Mouse (Mus musculus) small intestine, adult 2 months (tissue): ENCODE measurements around the gene Chrna9. TPM values are rescaled to one million over a fixed set of nuclear protein-coding genes. Genes with fewer than 3 reads are reported as not detected.

Source experiments
- H3K27ac ChIP-seq: fragments of 200-500 bp; 2 replicates; pipeline ENCODE4 v1.5.1; 2012; ENCODE audit warnings: low read depth, low read length, control low read depth, inconsistent platforms; ENCODE audit not compliant: insufficient read depth
- H3K27me3 ChIP-seq: fragments of 200-500 bp; 2 replicates; pipeline ENCODE4 v1.6.1; 2012; ENCODE audit warnings: mild to moderate bottlenecking, moderate library complexity, low read length, inconsistent platforms; ENCODE audit not compliant: control insufficient read depth, insufficient read depth
- H3K36me3 ChIP-seq: fragments of 200-500 bp; 2 replicates; pipeline ENCODE4 v1.6.1; 2012; ENCODE audit warnings: mild to moderate bottlenecking, low read length, control low read depth, inconsistent platforms; ENCODE audit not compliant: control insufficient read depth, insufficient read depth
- H3K4me1 ChIP-seq: fragments of 200-500 bp; 2 replicates; pipeline ENCODE4 v1.6.1; 2012; ENCODE audit warnings: low read length, inconsistent platforms, mixed read lengths; ENCODE audit not compliant: control insufficient read depth, insufficient read depth, insufficient read length
- H3K4me3 ChIP-seq: fragments of 200-500 bp; 2 replicates; pipeline ENCODE4 v1.5.1; 2012; ENCODE audit warnings: low read depth, mild to moderate bottlenecking, control low read depth, inconsistent platforms, low read length, moderate library complexity
- CTCF ChIP-seq: fragments of 200-500 bp; IDR thresholded peaks from 2 replicates; pipeline ENCODE4 v1.5.1; 2012; ENCODE audit warnings: low read depth, mild to moderate bottlenecking, control low read depth, inconsistent platforms, low read length, moderate library complexity, mixed read lengths; ENCODE audit not compliant: insufficient replicate concordance, insufficient read length; ENCODE audit errors: extremely low read depth
- POLR2A ChIP-seq: fragments of 200-500 bp; IDR thresholded peaks from 2 replicates; pipeline ENCODE4 v1.6.1; 2012; ENCODE audit warnings: low read depth, mild to moderate bottlenecking, control low read depth, inconsistent platforms, low read length, moderate library complexity
- WGBS: fragments of 180-500 bp; shearing (Covaris S2); methylation state at CpG from one replicate; pipeline ENCODE4 v1.1.7; 2018; 5-methylcytosine and 5-hydroxymethylcytosine counted together
- polyA plus RNA-seq: library from polyadenylated mRNA; depleted of rRNA; stranded (reverse); fragments of >200 nt; gene quantifications from 2 replicates; pipeline ENCODE4 v1.2.3, GENCODE M21; 2012

The Chrna9 gene
- polyA plus RNA-seq, 1 experiment: not detected

- H3K4me3 ChIP-seq: no peak overlapping the region
- H3K27me3 ChIP-seq: no peaks in the 10 kb centered on the region
- no peaks in the 10 kb centered on the region for H3K4me1 ChIP-seq
- no peaks in the 10 kb centered on the region for H3K36me3 ChIP-seq
- no peak for TF ChIP-seq POLR2A
- no peak for TF ChIP-seq CTCF
- 42% methylated on average over 6 of the region's 6 CpGs for WGBS
- H3K27ac ChIP-seq: no peak overlapping the region
Observed at GRCm38 (mm10) chr5:65950236-65950635, 15.5 kb downstream of the Chrna9 start.

DNA sequence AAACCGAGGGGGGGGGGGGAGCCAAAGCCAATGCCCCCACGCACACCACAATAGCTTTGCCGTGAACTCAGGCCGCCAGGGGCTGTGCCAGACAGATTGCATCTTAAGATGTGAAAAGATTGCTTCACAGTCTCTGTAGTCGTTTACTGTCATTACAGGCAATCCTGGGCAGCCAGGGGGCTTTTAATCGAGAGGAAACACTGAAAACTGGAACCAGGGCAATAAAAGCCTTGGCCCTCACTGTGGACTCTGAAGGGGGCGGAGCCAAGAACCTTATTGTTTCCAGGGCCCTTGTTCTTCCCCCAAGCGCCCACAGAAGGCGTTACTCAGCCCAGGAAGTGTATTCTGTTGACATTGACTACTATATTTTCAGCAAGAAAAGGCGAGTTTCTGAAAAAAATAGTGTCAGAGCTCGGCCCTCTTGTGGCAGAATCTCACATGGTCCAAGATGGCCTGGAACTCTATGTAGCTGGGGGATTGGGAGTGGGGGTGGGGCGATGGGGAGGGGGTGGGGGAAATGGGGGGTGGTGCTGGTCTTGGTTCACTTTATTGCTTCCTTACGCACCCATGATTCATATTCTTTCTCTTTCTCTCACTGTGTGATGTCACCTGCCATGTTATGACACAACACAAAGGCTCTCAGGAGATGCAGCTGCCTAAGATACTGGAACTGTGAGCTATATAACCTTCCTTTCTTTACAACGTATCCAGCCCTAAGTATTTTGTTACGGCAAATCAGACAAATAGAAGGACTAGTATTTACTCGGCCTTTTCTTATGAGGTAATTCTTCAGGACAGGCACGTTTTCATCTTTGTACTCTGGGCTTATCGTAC is 16.2 kb downstream of the Chrna9 start:
- Histone ChIP-seq H3K4me1 (no peaks in the 10 kb centered on the region), H3K27ac (no peak overlapping the region), H3K27me3 (no peaks in the 10 kb centered on the region), H3K36me3 (no peaks in the 10 kb centered on the region), H3K4me3 (no peak overlapping the region)
- TF ChIP-seq POLR2A (no peak), CTCF (peak; percentile 24; the same call in 1 of the 2 replicates)
- WGBS: 56% methylated on average over 18 of the region's 18 CpGs

DNA sequence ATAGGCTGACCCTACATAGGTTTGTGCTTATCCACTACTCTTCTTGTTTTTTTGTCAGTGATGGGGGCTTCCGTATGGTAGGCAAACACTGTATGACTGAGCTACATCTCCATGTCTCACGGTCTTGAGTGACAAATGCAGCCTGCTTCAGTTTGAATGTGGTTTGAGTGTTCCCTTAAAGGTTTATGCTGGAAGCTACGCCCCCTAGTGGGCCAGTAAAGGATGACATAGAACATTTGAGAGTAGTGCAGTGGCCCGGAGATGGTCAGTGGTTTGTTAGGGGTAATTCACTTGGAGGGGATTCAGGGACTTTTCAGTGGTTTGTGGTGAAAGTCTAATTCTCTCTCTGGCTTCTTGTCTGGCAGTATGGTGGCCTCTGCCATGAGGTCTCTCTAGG is 16.8 kb downstream of the Chrna9 start:
- Histone ChIP-seq H3K36me3 (no peaks in the 10 kb centered on the region), H3K27ac (no peak overlapping the region), H3K4me1 (no peaks in the 10 kb centered on the region), H3K27me3 (no peaks in the 10 kb centered on the region), H3K4me3 (no peak overlapping the region)
- WGBS: 74% methylated on average over 4 of the region's 4 CpGs
- no peak for TF ChIP-seq CTCF
- TF ChIP-seq POLR2A: no peak

GRCm38 (mm10) chr5:65954130-65955080 is 19.7 kb downstream of the Chrna9 start:
- TF ChIP-seq POLR2A (no peak), CTCF (no peak)
- no peak overlapping the region for H3K4me3 ChIP-seq
- no peaks in the 10 kb centered on the region for H3K27me3 ChIP-seq
- no peak overlapping the region for H3K27ac ChIP-seq
- no peaks in the 10 kb centered on the region for H3K4me1 ChIP-seq
- no peaks in the 10 kb centered on the region for H3K36me3 ChIP-seq
- WGBS: 92% methylated on average over 15 of the region's 16 CpGs

DNA sequence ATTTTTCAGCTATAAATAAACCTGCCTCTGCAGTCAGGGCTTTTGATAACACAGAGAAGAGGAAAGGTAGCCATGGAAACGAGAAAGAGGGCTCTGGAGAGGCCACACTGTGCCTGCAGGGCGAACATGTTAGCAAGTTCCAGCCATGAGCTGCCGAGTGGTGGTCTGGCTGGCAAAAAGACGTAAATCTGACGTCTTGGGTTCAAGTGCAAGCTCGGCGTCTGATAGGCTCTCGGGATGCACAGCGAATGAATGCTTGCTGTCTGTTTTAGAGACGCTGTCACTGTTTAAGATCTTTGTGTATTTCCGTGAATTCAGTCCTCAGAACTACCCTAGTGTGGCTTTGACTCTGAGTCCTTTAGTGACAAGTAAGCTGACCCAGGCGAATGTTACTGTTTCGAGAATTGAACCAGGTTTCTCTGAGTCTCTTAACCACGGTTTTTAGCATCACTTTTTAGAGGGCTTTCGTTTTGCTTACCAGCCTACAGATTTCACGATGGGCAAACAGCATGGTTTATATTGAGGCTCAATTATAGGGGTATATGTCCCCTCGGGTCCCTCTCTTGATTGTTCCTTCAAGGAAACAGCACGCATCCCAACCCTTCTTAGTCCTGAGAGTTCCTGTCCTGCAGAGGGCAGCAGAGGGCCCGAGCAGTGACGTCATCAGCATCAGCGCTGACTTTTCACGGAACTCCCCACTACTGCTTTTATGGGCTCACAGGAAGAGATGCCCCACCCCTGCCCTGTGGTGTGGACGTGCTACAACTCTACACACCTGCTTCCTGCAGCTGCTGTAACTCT is 20.8 kb downstream of the Chrna9 start:
- 42% methylated on average over 23 of the region's 23 CpGs for WGBS
- TF ChIP-seq POLR2A (no peak), CTCF (peak; percentile 97)
- no peaks in the 10 kb centered on the region for H3K27me3 ChIP-seq
- no peak overlapping the region for H3K27ac ChIP-seq
- no peaks in the 10 kb centered on the region for H3K36me3 ChIP-seq
- no peaks in the 10 kb centered on the region for H3K4me1 ChIP-seq
- peak overlapping the region; percentile 56 for H3K4me3 ChIP-seq

GRCm38 (mm10) chr5:65956144-65957008 is 21.7 kb downstream of the Chrna9 start:
- Histone ChIP-seq H3K4me3 (peak overlapping the region; percentile 56), H3K36me3 (no peaks in the 10 kb centered on the region), H3K27ac (no peak overlapping the region), H3K4me1 (no peaks in the 10 kb centered on the region), H3K27me3 (no peaks in the 10 kb centered on the region)
- 76% methylated on average over 9 of the region's 9 CpGs for WGBS
- TF ChIP-seq CTCF (no peak), POLR2A (no peak)
